Mouse (Mus musculus) right cerebral cortex, postnatal 25 days (tissue): ENCODE measurements around the gene Zfp82.

Experiments used
- DNase-seq: peaks from one replicate; pipeline ENCODE4 v3.0.0; 2022

Gene Zfp82

DNA sequence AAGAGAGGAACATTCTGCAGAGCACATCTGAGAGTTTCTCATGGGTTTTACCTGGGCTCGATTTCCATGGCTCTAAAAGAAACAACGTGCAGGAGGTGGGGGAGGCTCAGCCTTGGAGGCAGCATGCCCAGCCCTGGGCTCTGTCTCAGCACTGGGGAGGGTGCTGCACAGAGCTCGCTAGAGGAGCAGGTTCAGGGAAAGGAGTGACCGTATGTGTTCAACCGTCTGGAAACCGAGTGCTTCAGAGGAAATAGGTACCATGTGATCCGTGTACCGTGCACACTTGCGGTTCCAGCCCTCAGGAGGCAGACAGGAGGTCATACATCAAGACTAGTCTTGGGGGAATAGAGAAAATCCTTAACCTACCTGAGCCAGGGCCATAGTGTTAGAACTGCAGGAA, 28.3 kb downstream of the Zfp82 start:
- no peak for DNase-seq

DNA sequence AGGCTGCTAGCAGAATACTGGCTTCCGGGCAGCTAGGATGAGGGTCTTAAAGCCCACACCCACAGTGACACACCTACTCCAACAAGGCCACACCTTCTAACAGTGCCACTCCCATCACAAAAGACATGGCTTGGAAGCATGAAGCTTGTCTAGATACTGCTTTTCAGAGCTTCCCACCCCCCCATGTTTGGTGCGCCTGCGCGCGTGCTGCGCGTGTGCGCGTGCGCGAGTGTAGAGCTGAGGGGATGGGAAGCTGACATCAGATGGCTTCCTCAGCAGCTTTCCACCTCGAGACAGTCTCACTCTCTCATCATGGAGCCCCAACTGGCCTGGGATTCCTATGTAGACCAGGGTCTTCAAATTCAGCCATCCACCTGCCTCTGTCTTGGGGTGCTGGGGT, 38.4 kb downstream of the Zfp82 start:
- DNase-seq, result no peak

- DNase-seq, result no peak
Measured at GRCm38 (mm10) chr7:30031379-30031778, 41.3 kb downstream of the Zfp82 start.

DNA sequence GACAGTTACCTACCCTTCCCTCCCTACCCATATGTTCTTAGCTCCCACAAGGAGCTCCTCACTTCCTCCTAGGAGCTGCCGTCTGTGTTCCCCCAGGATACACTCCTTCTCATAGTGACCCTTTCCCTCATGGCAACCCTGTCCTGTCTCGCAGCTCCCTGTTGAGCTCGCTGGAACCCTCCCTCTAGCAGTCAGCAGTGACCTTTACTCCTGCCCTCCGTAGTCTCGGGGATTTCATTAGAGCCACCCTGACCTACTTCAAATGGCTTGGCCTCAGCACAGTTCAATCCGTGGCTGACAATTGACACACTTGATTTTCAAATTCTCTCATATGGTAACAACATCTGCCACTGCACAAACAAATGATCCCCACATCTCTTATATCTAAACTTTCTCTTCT, 42.0 kb downstream of the Zfp82 start:
- no peak for DNase-seq

- no peak for DNase-seq
Measured at GRCm38 (mm10) chr7:30028572-30028971, 44.1 kb downstream of the Zfp82 start.

DNA sequence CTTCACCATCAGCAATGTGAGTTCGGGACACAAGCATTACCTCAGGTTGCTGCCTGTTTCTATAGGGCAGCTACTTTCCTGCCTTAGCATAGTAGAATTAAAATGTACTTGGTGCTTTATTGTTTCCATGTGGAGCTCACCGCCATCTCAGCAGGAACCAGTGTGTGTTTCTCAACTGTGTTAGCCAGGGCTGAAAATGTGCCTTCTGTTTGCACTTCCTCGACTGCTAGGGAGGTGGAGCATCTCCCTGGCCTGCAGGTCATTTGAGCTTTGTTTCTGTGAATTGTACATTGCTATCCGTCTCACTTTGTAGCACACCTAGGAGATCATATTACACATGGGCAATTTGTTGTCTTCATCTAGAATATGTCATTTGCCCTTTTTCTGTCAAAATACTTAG, 45.4 kb downstream of the Zfp82 start:
- no peak for DNase-seq

DNA sequence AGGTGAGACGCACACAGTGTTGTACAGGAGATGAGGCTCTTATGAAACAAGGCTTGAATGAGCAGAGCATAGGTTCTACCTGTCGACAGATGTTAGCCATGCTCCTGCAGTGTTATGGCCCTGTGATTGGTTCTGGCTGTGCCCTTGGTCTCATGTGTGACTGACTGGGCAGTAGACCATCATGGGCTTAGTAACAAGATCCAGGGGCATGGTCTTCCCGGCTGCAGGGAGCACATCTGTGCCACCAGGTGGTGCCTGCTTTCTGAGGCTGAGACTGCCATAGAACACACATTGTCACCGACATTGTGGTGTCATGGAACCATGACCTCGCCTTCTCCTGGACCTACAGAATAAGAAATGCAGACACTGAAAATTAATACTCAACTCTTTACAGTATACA, 47.3 kb downstream of the Zfp82 start:
- no peak for DNase-seq

GRCm38 (mm10) chr7:30023800-30024199, 48.9 kb downstream of the Zfp82 start:
- DNase-seq, result no peak

- no peak for DNase-seq
Measured at GRCm38 (mm10) chr7:30023324-30023723, 49.4 kb downstream of the Zfp82 start.

DNA sequence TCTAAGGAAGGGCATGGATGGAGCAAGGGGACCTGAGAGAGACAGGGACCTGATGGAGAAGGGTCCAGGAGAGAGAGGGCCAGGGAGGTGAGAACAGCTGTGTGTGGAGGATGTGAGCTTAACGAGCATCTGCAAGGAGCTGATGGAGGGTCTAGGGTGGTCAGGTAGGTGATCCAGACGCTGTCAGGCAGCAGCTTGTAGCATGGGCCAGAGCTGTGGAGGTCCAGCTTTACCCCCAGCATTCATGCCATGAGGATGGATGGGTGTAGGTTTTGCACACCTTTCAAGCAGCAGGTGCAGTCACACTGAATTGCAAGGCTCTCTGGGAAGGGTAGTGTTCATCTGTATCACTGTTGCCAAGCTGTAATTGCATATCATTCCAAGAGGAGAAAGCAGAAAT, 53.2 kb downstream of the Zfp82 start:
- no peak for DNase-seq

GRCm38 (mm10) chr7:30017226-30017625, 55.5 kb downstream of the Zfp82 start:
- no peak for DNase-seq

GRCm38 (mm10) chr7:30012956-30013363, 59.7 kb downstream of the Zfp82 start:
- DNase-seq, result peak; percentile 33

DNA sequence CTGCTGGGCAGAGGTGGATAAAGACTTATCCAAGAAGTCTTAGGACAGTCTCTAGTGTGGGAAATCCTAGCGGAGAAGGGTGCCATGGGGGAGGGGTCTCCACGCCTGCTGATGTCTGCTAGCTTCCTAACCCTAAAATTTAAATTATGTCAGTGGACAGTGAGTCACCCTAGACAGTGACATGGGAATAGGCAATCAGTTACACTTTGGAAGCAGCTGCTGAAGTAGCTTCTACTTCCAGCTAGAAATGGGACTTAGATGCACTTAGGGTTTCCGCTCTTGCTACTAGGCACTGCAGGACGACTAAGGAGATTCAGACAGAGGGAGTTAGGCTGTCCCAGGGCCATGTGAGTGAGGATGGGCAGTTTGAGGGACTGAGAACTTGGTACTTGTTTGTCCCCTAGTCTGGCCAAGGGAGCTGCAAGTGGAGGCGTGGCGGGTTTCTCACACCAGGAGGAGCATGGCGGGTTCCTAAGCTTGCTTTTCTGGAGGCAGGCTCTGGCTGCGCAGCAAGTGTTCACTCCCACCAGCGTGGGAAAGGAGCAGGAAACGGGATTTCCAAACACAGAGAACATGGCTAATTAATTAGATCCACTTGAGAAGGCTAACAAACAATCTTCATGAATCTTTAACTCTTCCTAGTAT, 62.0 kb downstream of the Zfp82 start:
- DNase-seq, result no peak

GRCm38 (mm10) chr7:30009321-30010085, 63.2 kb downstream of the Zfp82 start:
- DNase-seq, result peak; percentile 56

GRCm38 (mm10) chr7:30008020-30008690, 64.5 kb downstream of the Zfp82 start:
- no peak for DNase-seq

DNA sequence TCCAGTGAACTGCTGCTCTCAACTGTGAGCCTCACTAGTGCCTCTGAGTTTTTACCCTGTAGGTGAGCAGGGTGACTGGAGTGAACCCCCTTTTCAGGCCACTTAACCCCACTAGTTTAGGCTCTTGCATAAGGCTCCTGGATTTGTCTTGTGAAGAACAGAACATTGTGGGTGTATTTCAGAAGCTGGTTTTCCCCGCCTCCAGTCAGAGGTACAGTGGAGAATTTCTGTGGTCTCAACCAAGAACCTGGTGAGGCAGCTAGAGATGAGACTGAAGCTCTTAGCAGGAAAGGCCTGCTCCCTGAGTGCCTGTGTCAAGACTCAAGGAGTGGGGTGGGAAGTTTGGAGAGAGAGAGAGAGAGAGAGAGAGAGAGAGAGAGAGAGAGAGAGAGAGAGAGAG, 65.1 kb downstream of the Zfp82 start:
- peak; percentile 15 for DNase-seq
